Mouse (Mus musculus): ENCODE measurements at regions not wholly inside any gene's neighbourhood (a gene's known extent, or its start where the extent isn't known, plus 50 kb on each side); places are given as distances from the start of the nearest gene placed in this dataset.

GRCm38 (mm10) chr4:64832882-64833281, 291.1 kb upstream of the Pappa start:
- TF ChIP-seq CTCF (IDR thresholded peaks at IDR 0.05; ENCODE audit: extremely low read depth, insufficient read depth, insufficient read length, insufficient replicate concordance): no peak
- no peak for TF ChIP-seq POLR2A (IDR thresholded peaks at IDR 0.05; ENCODE audit: low read depth, low read length)
